15 mouse cellular contexts compared by ENCODE assay signal in genomic region chr2:121183431-121183830, GRCm38 (mm10). TPM values are rescaled to one million over a fixed set of nuclear protein-coding genes. Genes with fewer than 3 reads are reported as not detected.
DNase-seq lines count a peak whose midpoint lies in the region; ATAC-seq and TF ChIP-seq lines count a peak whose summit lies in the region.
"Had no signal": no experiment of that assay in that cellular context is flagged by ENCODE, and none has a peak within 500 bp of the region (broad histone marks: within the 10 kb centered on the region; RNA-seq: fewer than 3 reads in every experiment).

No protein-coding gene starts in this region.

- H3K36me3 ChIP-seq in lung, embryonic 14.5 days (ENCODE audit: insufficient read depth): peaks cover 72% of the 10 kb centered on the region
- H3K36me3 ChIP-seq in lung, postnatal 0 days (ENCODE audit: insufficient read depth, low read length): peaks cover 27% of the 10 kb centered on the region
- peaks cover 59% of the 10 kb centered on the region for H3K36me3 ChIP-seq in neural tube, embryonic 15.5 days

- TF ChIP-seq EP300 in lung, postnatal 0 days (IDR thresholded peaks at IDR 0.05): no peak

- H3K9ac ChIP-seq in lung, embryonic 14.5 days: no peak overlapping the region
- no peak overlapping the region for H3K9ac ChIP-seq in lung, postnatal 0 days (replicated peaks; ENCODE audit: low read depth)
- H3K9ac ChIP-seq in neural tube, embryonic 15.5 days (replicated peaks): no peak overlapping the region
- H3K9ac ChIP-seq: embryonic facial prominence, embryonic 15.5 days; hindbrain, embryonic 12.5 days; liver, embryonic 12.5 days; lung, embryonic 15.5 days had no signal

- no peaks in the 10 kb centered on the region for H3K9me3 ChIP-seq in lung, embryonic 14.5 days (ENCODE audit: low read depth, low read length)
- H3K9me3 ChIP-seq in lung, postnatal 0 days (ENCODE audit: low read length): no peaks in the 10 kb centered on the region
- H3K9me3 ChIP-seq in neural tube, embryonic 15.5 days (replicated peaks): no peaks in the 10 kb centered on the region
- H3K9me3 ChIP-seq: embryonic facial prominence, embryonic 15.5 days; heart, embryonic 10.5 days; hindbrain, embryonic 12.5 days; liver, embryonic 12.5 days; lung, embryonic 15.5 days had no signal

- no peak overlapping the region for H3K4me3 ChIP-seq in lung, embryonic 14.5 days (ENCODE audit: low read depth, low read length)
- no peak overlapping the region for H3K4me3 ChIP-seq in lung, postnatal 0 days (ENCODE audit: low read depth, low read length)
- no peak overlapping the region for H3K4me3 ChIP-seq in neural tube, embryonic 15.5 days (replicated peaks)
- H3K4me3 ChIP-seq: embryonic facial prominence, embryonic 15.5 days; heart, embryonic 10.5 days; hindbrain, embryonic 12.5 days; liver, embryonic 12.5 days; lung, embryonic 15.5 days had no signal

- H3K4me1 ChIP-seq in lung, embryonic 14.5 days (ENCODE audit: insufficient read depth): no peaks in the 10 kb centered on the region
- no peaks in the 10 kb centered on the region for H3K4me1 ChIP-seq in lung, postnatal 0 days (ENCODE audit: insufficient read depth, low read depth, low read length)
- no peaks in the 10 kb centered on the region for H3K4me1 ChIP-seq in neural tube, embryonic 15.5 days
- H3K4me1 ChIP-seq: embryonic facial prominence, embryonic 15.5 days; heart, embryonic 10.5 days; hindbrain, embryonic 12.5 days; liver, embryonic 12.5 days; lung, embryonic 15.5 days had no signal

- ATAC-seq in lung, embryonic 14.5 days (ENCODE audit: insufficient read depth): no peak
- no peak for ATAC-seq in lung, postnatal 0 days
- no peak for ATAC-seq in neural tube, embryonic 15.5 days (ENCODE audit: low FRiP score)
- ATAC-seq: activated CD4-positive, CD25-positive, alpha-beta regulatory T cell, adult 4 months; liver, embryonic 12.5 days had no signal

- H3K27ac ChIP-seq in lung, embryonic 14.5 days (ENCODE audit: low read depth): no peak overlapping the region
- H3K27ac ChIP-seq in lung, postnatal 0 days (ENCODE audit: low read length): no peak overlapping the region
- no peak overlapping the region for H3K27ac ChIP-seq in neural tube, embryonic 15.5 days (replicated peaks)
- H3K27ac ChIP-seq: embryonic facial prominence, embryonic 15.5 days; heart, embryonic 10.5 days; hindbrain, embryonic 12.5 days; liver, embryonic 12.5 days; lung, embryonic 15.5 days had no signal

- 85% methylated on average over 5 of the region's 5 CpGs for WGBS in lung, embryonic 14.5 days
- WGBS in lung, postnatal 0 days: 79% methylated on average over 5 of the region's 5 CpGs
- WGBS in neural tube, embryonic 15.5 days: 90% methylated on average over 5 of the region's 5 CpGs

- H3K27me3 ChIP-seq in lung, embryonic 14.5 days (ENCODE audit: insufficient read depth, low read length): no peaks in the 10 kb centered on the region
- H3K27me3 ChIP-seq in lung, postnatal 0 days (replicated peaks; ENCODE audit: insufficient read depth, low read length): no peaks in the 10 kb centered on the region
- H3K27me3 ChIP-seq in neural tube, embryonic 15.5 days (replicated peaks): no peaks in the 10 kb centered on the region
- H3K27me3 ChIP-seq: embryonic facial prominence, embryonic 15.5 days; hindbrain, embryonic 12.5 days; liver, embryonic 12.5 days; lung, embryonic 15.5 days had no signal

- DNase-seq in lung, embryonic 14.5 days: peak; percentile 46
- DNase-seq in lung, postnatal 0 days (ENCODE audit: low spot score): no peak
- DNase-seq in NIH3T3 (ENCODE audit: low read depth): peak; percentile 33
- peak; percentile 89 for DNase-seq in brain, adult 2 months (ENCODE audit: low read depth, low spot score)
- DNase-seq in cerebellum, adult 9-11 months: peak; percentile 87
- DNase-seq in adrenal gland, postnatal 10 days: no peak
- DNase-seq: adrenal gland, postnatal 36 days; kidney, adult 9 months had no signal

- TF ChIP-seq CTCF in lung, embryonic 14.5 days (IDR thresholded peaks at IDR 0.05; ENCODE audit: low read depth): no peak
- no peak for TF ChIP-seq CTCF in lung, postnatal 0 days (IDR thresholded peaks at IDR 0.05)

- H3K4me2 ChIP-seq in lung, embryonic 14.5 days: no peak overlapping the region
- no peak overlapping the region for H3K4me2 ChIP-seq in lung, postnatal 0 days (replicated peaks; ENCODE audit: low read depth, low read length)
- H3K4me2 ChIP-seq in neural tube, embryonic 15.5 days: no peak overlapping the region
- H3K4me2 ChIP-seq: embryonic facial prominence, embryonic 15.5 days; hindbrain, embryonic 12.5 days; liver, embryonic 12.5 days; lung, embryonic 15.5 days had no signal

RNA-seq across cellular contexts. Expression of gene Zscan29, which starts 12.5 kb away (rescaled TPM):
- 9.7 and 10.8 TPM in 2 replicates for polyA plus RNA-seq in lung, embryonic 14.5 days (2014; fragmentation: Nextera tagmentation; extraction: Ambion mirVana)
- 7.8 and 8.6 TPM in 2 replicates for polyA plus RNA-seq in lung, postnatal 0 days (2015; fragmentation: Nextera tagmentation; extraction: Ambion mirVana)
- total RNA-seq in adrenal gland, postnatal 10 days (2021): 10 to 100 TPM; 13.4 to 16.4 TPM
- polyA plus RNA-seq in neural tube, embryonic 15.5 days (2015; fragmentation: Nextera tagmentation; extraction: Ambion mirVana): 6.0 and 6.8 TPM in 2 replicates

RNA-seq across cellular contexts. Expression of gene Tubgcp4, which starts 13.0 kb away (rescaled TPM):
- polyA plus RNA-seq in lung, embryonic 14.5 days (2014; fragmentation: Nextera tagmentation; extraction: Ambion mirVana): 51.9 and 58.0 TPM in 2 replicates
- polyA plus RNA-seq in lung, postnatal 0 days (2015; fragmentation: Nextera tagmentation; extraction: Ambion mirVana): 18.6 and 22.0 TPM in 2 replicates
- total RNA-seq in adrenal gland, postnatal 10 days (2021): 10 to 100 TPM; 23.9 to 36.8 TPM
- 45.2 and 47.2 TPM in 2 replicates for polyA plus RNA-seq in neural tube, embryonic 15.5 days (2015; fragmentation: Nextera tagmentation; extraction: Ambion mirVana)

RNA-seq across cellular contexts. Expression of gene Lcmt2, which starts 43.0 kb away (rescaled TPM):
- polyA plus RNA-seq in lung, embryonic 14.5 days (2014; fragmentation: Nextera tagmentation; extraction: Ambion mirVana): 21.6 and 21.8 TPM in 2 replicates
- polyA plus RNA-seq in lung, postnatal 0 days (2015; fragmentation: Nextera tagmentation; extraction: Ambion mirVana): 19.3 and 21.8 TPM in 2 replicates
- total RNA-seq in adrenal gland, postnatal 10 days (2021): 10 to 100 TPM; 10.4 to 11.8 TPM
- polyA plus RNA-seq in neural tube, embryonic 15.5 days (2015; fragmentation: Nextera tagmentation; extraction: Ambion mirVana): 18.9 and 21.5 TPM in 2 replicates

RNA-seq across cellular contexts. Expression of gene Adal, which starts 43.2 kb away (rescaled TPM):
- 18.8 and 21.4 TPM in 2 replicates for polyA plus RNA-seq in lung, embryonic 14.5 days (2014; fragmentation: Nextera tagmentation; extraction: Ambion mirVana)
- polyA plus RNA-seq in lung, postnatal 0 days (2015; fragmentation: Nextera tagmentation; extraction: Ambion mirVana): 12.7 and 13.5 TPM in 2 replicates
- 10 to 100 TPM; 14.5 to 15.4 TPM for total RNA-seq in adrenal gland, postnatal 10 days (2021)
- polyA plus RNA-seq in neural tube, embryonic 15.5 days (2015; fragmentation: Nextera tagmentation; extraction: Ambion mirVana): 27.1 and 27.6 TPM in 2 replicates

Comparison
In these comparisons a context has a peak if more than half of its experiments do, and no peak if none do; other contexts are left out.
1. DNase-seq: peak in lung, embryonic 14.5 days (single experiment), NIH3T3 (single experiment), brain, adult 2 months (single experiment) and cerebellum, adult 9-11 months (single experiment); none in lung, postnatal 0 days (single experiment) and adrenal gland, postnatal 10 days (single experiment).